Mouse (Mus musculus) liver, embryonic 16.5 days (tissue): ENCODE measurements around the gene Sgk1. TPM values are rescaled to one million over a fixed set of nuclear protein-coding genes. Genes with fewer than 3 reads are reported as not detected.
"Not testable (repeated sequence)": the region's sequence is repeated elsewhere in the genome, so short reads cannot be mapped to it uniquely, and the experiment has no call there.

ENCODE experiments used
- ATAC-seq: fragments of 200-750 bp; cut with Nextera tagmentation; 2 replicates; pipeline ENCODE4 v1.8.0; 2017; ENCODE audit warnings: low read depth, mild to moderate bottlenecking, moderate number of reproducible peaks, moderate library complexity
- H3K27ac ChIP-seq: fragments of 300-500 bp; sonication (generic); 2 replicates; pipeline ENCODE4 v1.5.1; 2014; ENCODE audit warnings: mild to moderate bottlenecking, low read length
- H3K27me3 ChIP-seq: fragments of 300-500 bp; sonication (generic); 2 replicates; pipeline ENCODE4 v1.6.1; 2014; ENCODE audit warnings: low read depth, low read length, mixed read lengths; ENCODE audit not compliant: control insufficient read depth, insufficient read depth
- H3K36me3 ChIP-seq: fragments of 300-500 bp; sonication (generic); 2 replicates; pipeline ENCODE4 v1.6.1; 2014; ENCODE audit warnings: mild to moderate bottlenecking; ENCODE audit not compliant: control insufficient read depth, insufficient read depth
- H3K4me1 ChIP-seq: fragments of 300-500 bp; sonication (generic); 2 replicates; pipeline ENCODE4 v1.6.1; 2014; ENCODE audit warnings: low read depth, low read length, mixed read lengths; ENCODE audit not compliant: control insufficient read depth
- H3K4me2 ChIP-seq: fragments of 300-500 bp; sonication (generic); 2 replicates; pipeline ENCODE4 v1.6.1; 2014; ENCODE audit warnings: low read depth, low read length, mixed read lengths
- H3K4me3 ChIP-seq: fragments of 300-500 bp; sonication (generic); 2 replicates; pipeline ENCODE4 v1.5.1; 2014; ENCODE audit warnings: low read depth, mild to moderate bottlenecking, low read length
- H3K9ac ChIP-seq: fragments of 300-500 bp; sonication (generic); 2 replicates; pipeline ENCODE4 v1.6.1; 2014; ENCODE audit warnings: low read depth, low read length
- H3K9me3 ChIP-seq: fragments of 300-500 bp; sonication (generic); replicated peaks from 2 replicates; pipeline ENCODE4 v1.6.1; 2016; ENCODE audit warnings: low read length; ENCODE audit not compliant: control insufficient read depth
- WGBS: fragments of 180-500 bp; shearing (Covaris S2); extraction: QIAGEN DNeasy Blood & Tissue Kit; methylation state at CpG from one replicate; pipeline ENCODE4 v1.1.7; 2014; ENCODE audit not compliant: insufficient replicate concordance; 5-methylcytosine and 5-hydroxymethylcytosine counted together
- polyA plus RNA-seq: library from polyadenylated mRNA; unstranded; fragments of >200 nt; fragmentation: Nextera tagmentation; extraction: Ambion mirVana; gene quantifications from 2 replicates; pipeline ENCODE4 v1.2.1, GENCODE M21; 2015

Sgk1 gene
- polyA plus RNA-seq, 1 experiment from 2014 or later = 13.8 TPM

- Histone ChIP-seq H3K9ac (no peak overlapping the region), H3K4me2 (no peak overlapping the region), H3K27ac (no peak overlapping the region), H3K4me1 (no peaks in the 10 kb centered on the region), H3K9me3 (no peaks in the 10 kb centered on the region), H3K4me3 (no peak overlapping the region), H3K27me3 (no peaks in the 10 kb centered on the region), H3K36me3 (no peaks in the 10 kb centered on the region)
- no peak for ATAC-seq
- WGBS = 25% methylated on average over 4 of the region's 4 CpGs
Measured at GRCm38 (mm10) chr10:22007802-22008172, 125.8 kb downstream of the Sgk1 start.

- Histone ChIP-seq H3K4me3 (no peak overlapping the region), H3K27ac (no peak overlapping the region), H3K9me3 (no peaks in the 10 kb centered on the region), H3K4me1 (no peaks in the 10 kb centered on the region), H3K4me2 (no peak overlapping the region), H3K9ac (no peak overlapping the region), H3K36me3 (no peaks in the 10 kb centered on the region), H3K27me3 (no peaks in the 10 kb centered on the region)
- no peak for ATAC-seq
- WGBS = 33% methylated on average over 19 of the region's 19 CpGs
Measured at GRCm38 (mm10) chr10:22010088-22010818, 128.3 kb downstream of the Sgk1 start.

- Histone ChIP-seq H3K9ac (no peak overlapping the region), H3K4me2 (no peak overlapping the region), H3K27ac (no peak overlapping the region), H3K27me3 (no peaks in the 10 kb centered on the region; the same call in 1 of the 2 replicates), H3K4me3 (no peak overlapping the region), H3K36me3 (no peaks in the 10 kb centered on the region), H3K9me3 (no peaks in the 10 kb centered on the region), H3K4me1 (no peaks in the 10 kb centered on the region)
- no peak for ATAC-seq
- 68% methylated on average over 16 of the region's 16 CpGs for WGBS
Measured at GRCm38 (mm10) chr10:22017469-22018159, 135.6 kb downstream of the Sgk1 start.

GRCm38 (mm10) chr10:22018618-22019017 lies 136.6 kb downstream of the Sgk1 start:
- 72% methylated on average over 4 of the region's 4 CpGs for WGBS
- H3K4me1 ChIP-seq = no peaks in the 10 kb centered on the region

GRCm38 (mm10) chr10:22034303-22034702 lies 152.3 kb downstream of the Sgk1 start:
- no peak overlapping the region for H3K4me2 ChIP-seq
- no peaks in the 10 kb centered on the region for H3K27me3 ChIP-seq
- no peak for ATAC-seq
- no peak overlapping the region for H3K4me3 ChIP-seq
- H3K9ac ChIP-seq = no peak overlapping the region
- WGBS = 7% methylated on average over 9 of the region's 9 CpGs
- no peaks in the 10 kb centered on the region for H3K9me3 ChIP-seq
- H3K4me1 ChIP-seq = no peaks in the 10 kb centered on the region
- H3K36me3 ChIP-seq = no peaks in the 10 kb centered on the region
- H3K27ac ChIP-seq = no peak overlapping the region

More at GRCm38 (mm10) chr10:22018618-22019017, 136.6 kb downstream of the Sgk1 start:
- no peak overlapping the region for H3K4me2 ChIP-seq
- H3K4me3 ChIP-seq = no peak overlapping the region
- no peak for ATAC-seq
- no peak overlapping the region for H3K9ac ChIP-seq
- H3K9me3 ChIP-seq = no peaks in the 10 kb centered on the region
- no peak overlapping the region for H3K27ac ChIP-seq
- no peaks in the 10 kb centered on the region for H3K36me3 ChIP-seq
- H3K27me3 ChIP-seq = no peaks in the 10 kb centered on the region; the same call in 1 of the 2 replicates

GRCm38 (mm10) chr10:22036256-22036655 lies 154.3 kb downstream of the Sgk1 start:
- not testable (repeated sequence) for H3K4me3 ChIP-seq, H3K9ac ChIP-seq, H3K9me3 ChIP-seq, H3K4me2 ChIP-seq, H3K27me3 ChIP-seq, H3K27ac ChIP-seq, H3K4me1 ChIP-seq, H3K36me3 ChIP-seq, ATAC-seq
- WGBS = 4% methylated on average over 3 of the region's 3 CpGs

Other genes starting within 250 kb of the Sgk1 start
- gene 4930444G20Rik, start 185.9 kb downstream of the Sgk1 start, polyA plus RNA-seq = not detected in 2 replicates